Mouse (Mus musculus): ENCODE results near the gene Sh3pxd2a.

GRCm38 (mm10) chr19:47442294-47442627, 21.9 kb downstream of the Sh3pxd2a start:
- no peak for TF ChIP-seq POLR2A (IDR thresholded peaks at IDR 0.05; ENCODE audit: low read depth, low read length)
- TF ChIP-seq CTCF (IDR thresholded peaks at IDR 0.05; ENCODE audit: borderline replicate concordance, insufficient read depth, low read length) = no peak
